23 mouse cellular contexts compared by ENCODE assay signal in genomic region chr12:85964436-85964835, GRCm38 (mm10).
DNase-seq lines count a peak whose midpoint lies in the region; ATAC-seq lines count a peak whose summit lies in the region.
"Had no signal": no experiment of that assay in that cellular context is flagged by ENCODE, and none has a peak within 500 bp of the region (broad histone marks: within the 10 kb centered on the region; RNA-seq: fewer than 3 reads in every experiment).

No protein-coding gene starts in this region.

- intact Hi-C loops in left cerebral cortex, postnatal 10 days (cut with DNase I): no loop called here

- no peak overlapping the region for H3K4me3 ChIP-seq in heart, embryonic 10.5 days
- H3K4me3 ChIP-seq: embryonic facial prominence, embryonic 10.5 days; forebrain, embryonic 10.5 days; heart, adult 2 months; hindbrain, embryonic 13.5 days; left cerebral cortex, adult 2 months; liver, embryonic 12.5 days; midbrain, embryonic 10.5 days; stomach, embryonic 15.5 days had no signal

- H3K27ac ChIP-seq in heart, embryonic 10.5 days: no peak overlapping the region
- H3K27ac ChIP-seq: embryonic facial prominence, embryonic 10.5 days; forebrain, embryonic 10.5 days; heart, adult 2 months; hindbrain, embryonic 13.5 days; kidney, postnatal 0 days; left cerebral cortex, adult 2 months; liver, embryonic 12.5 days; macrophage; midbrain, embryonic 10.5 days; stomach, embryonic 15.5 days had no signal

- H3K36me3 ChIP-seq in heart, embryonic 10.5 days: 0 out of 2 replicates have a peak, but pooled peaks cover 7% of the 10 kb centered on the region
- H3K36me3 ChIP-seq: stomach, embryonic 15.5 days had no signal

- ATAC-seq in monocyte, adult 5-6 weeks (replicated peaks; ENCODE audit: insufficient number of reproducible peaks, low FRiP score, low TSS enrichment, poor library complexity, severe bottlenecking): peak; percentile 20; the same call in 1 of the 2 replicates
- ATAC-seq: forebrain, embryonic 16.5 days; liver, embryonic 12.5 days; midbrain, embryonic 16.5 days had no signal

- peak; percentile 88 for DNase-seq in heart, adult 11 months
- no peak for DNase-seq in heart, embryonic 10.5 days (ENCODE audit: low spot score)
- DNase-seq in spleen, postnatal 36 days (ENCODE audit: low spot score in 2 of 2): peak; percentile 52 to 59
- DNase-seq in spleen, adult 12 weeks (ENCODE audit: low spot score): no peak
- no peak for DNase-seq in left cerebral cortex, postnatal 10 days (ENCODE audit: extremely low spot score in 1 of 2, low spot score in 2 of 2)
- no peak for DNase-seq in left cerebral cortex, adult 9 months (ENCODE audit: low spot score in 2 of 2)
- DNase-seq: cerebellum, postnatal 10 days; kidney, adult 2 months; lung, adult 2 months had no signal

- H3K4me1 ChIP-seq in heart, embryonic 10.5 days: peaks cover 22% of the 10 kb centered on the region

- 81% methylated on average over 3 of the region's 3 CpGs for WGBS in heart, embryonic 10.5 days

- no peaks in the 10 kb centered on the region for H3K27me3 ChIP-seq in heart, embryonic 10.5 days (ENCODE audit: insufficient read depth, poor library complexity, severe bottlenecking)
- H3K27me3 ChIP-seq: hindbrain, embryonic 13.5 days; liver, embryonic 12.5 days; stomach, embryonic 15.5 days had no signal

- no peaks in the 10 kb centered on the region for H3K9me3 ChIP-seq in heart, embryonic 10.5 days
- H3K9me3 ChIP-seq: embryonic facial prominence, embryonic 10.5 days; forebrain, embryonic 10.5 days; G1E; hindbrain, embryonic 13.5 days; liver, embryonic 12.5 days; midbrain, embryonic 10.5 days; stomach, embryonic 15.5 days had no signal

Comparison
In these comparisons a context has a peak if more than half of its experiments do, and no peak if none do; other contexts are left out.
1. DNase-seq: peak in heart, adult 11 months (single experiment) and spleen, postnatal 36 days (2 of 2); none in heart, embryonic 10.5 days (single experiment), spleen, adult 12 weeks (single experiment), left cerebral cortex, postnatal 10 days (0 of 2) and left cerebral cortex, adult 9 months (0 of 2).